Mouse (Mus musculus) heart, embryonic 13.5 days (tissue): ENCODE measurements around the gene Mapk8. TPM values are rescaled to one million over a fixed set of nuclear protein-coding genes. Genes with fewer than 3 reads are reported as not detected.

Source experiments
- ATAC-seq: fragments of 200-750 bp; cut with Nextera tagmentation; 2 replicates; pipeline ENCODE4 v1.8.0; 2017; ENCODE audit warnings: moderate TSS enrichment; ENCODE audit not compliant: insufficient number of reproducible peaks, low FRiP score, low TSS enrichment; ENCODE audit errors: extremely low read depth
- H3K27ac ChIP-seq: fragments of 300-500 bp; sonication (generic); replicated peaks from 2 replicates; pipeline ENCODE4 v1.5.1; 2015; ENCODE audit warnings: moderate library complexity, mild to moderate bottlenecking, inconsistent platforms
- H3K27me3 ChIP-seq: fragments of 300-500 bp; sonication (generic); replicated peaks from 2 replicates; pipeline ENCODE4 v1.6.1; 2015; ENCODE audit warnings: mild to moderate bottlenecking, inconsistent platforms
- H3K36me3 ChIP-seq: fragments of 300-500 bp; sonication (generic); 2 replicates; pipeline ENCODE4 v1.6.1; 2015; ENCODE audit warnings: mild to moderate bottlenecking, inconsistent platforms
- H3K4me1 ChIP-seq: fragments of 300-500 bp; sonication (generic); 2 replicates; pipeline ENCODE4 v1.6.1; 2015; ENCODE audit warnings: inconsistent platforms
- H3K4me2 ChIP-seq: fragments of 300-500 bp; sonication (generic); 2 replicates; pipeline ENCODE4 v1.6.1; 2015; ENCODE audit warnings: inconsistent platforms, mild to moderate bottlenecking, moderate library complexity
- H3K4me3 ChIP-seq: fragments of 300-500 bp; sonication (generic); 2 replicates; pipeline ENCODE4 v1.5.1; 2015; ENCODE audit warnings: moderate library complexity, mild to moderate bottlenecking, inconsistent platforms
- H3K9ac ChIP-seq: fragments of 300-500 bp; sonication (generic); 2 replicates; pipeline ENCODE4 v1.6.1; 2015; ENCODE audit warnings: inconsistent platforms, mild to moderate bottlenecking, moderate library complexity
- H3K9me3 ChIP-seq: fragments of 300-500 bp; sonication (generic); 2 replicates; pipeline ENCODE4 v1.6.1; 2016; ENCODE audit warnings: inconsistent platforms
- WGBS: fragments of 180-500 bp; shearing (Covaris S2); methylation state at CpG from one replicate; pipeline ENCODE4 v1.1.7; 2015; ENCODE audit warnings: mixed read lengths; 5-methylcytosine and 5-hydroxymethylcytosine counted together
- polyA plus RNA-seq: library from polyadenylated mRNA; unstranded; fragments of >200 nt; fragmentation: Nextera tagmentation; extraction: Ambion mirVana; gene quantifications from 2 replicates; pipeline ENCODE4 v1.2.1, GENCODE M21; 2015

The Mapk8 gene
- polyA plus RNA-seq = 11.1 and 12.0 TPM in 2 replicates

DNA sequence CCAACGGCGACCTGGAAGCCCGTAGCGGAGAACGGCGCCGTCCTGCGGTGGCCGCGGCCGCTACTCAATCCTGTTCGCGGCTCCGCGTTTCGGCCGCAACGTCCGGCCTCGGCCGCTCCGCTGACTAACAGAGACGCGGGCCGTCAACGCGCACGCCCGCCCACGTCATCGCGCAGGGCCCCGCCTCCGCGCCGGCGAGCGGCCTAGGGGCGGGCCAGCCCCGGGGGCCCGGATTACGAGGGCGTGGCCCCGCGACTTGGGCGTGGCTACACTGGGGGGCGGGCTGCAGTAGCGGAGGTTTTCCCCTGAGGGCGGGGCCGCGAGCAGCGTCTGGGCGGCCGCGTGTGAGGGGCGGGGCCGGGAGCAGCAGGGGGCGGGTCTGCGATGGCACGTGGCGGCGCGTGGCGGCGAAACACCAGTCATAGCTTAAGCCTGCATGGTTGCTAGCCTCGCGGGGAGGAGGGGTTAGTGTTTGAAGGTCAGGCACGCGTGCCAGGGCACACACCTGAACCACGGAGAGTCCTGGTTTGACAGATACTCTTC is at the start of gene Mapk8:
TSS of gene Mapk8 (minus strand) at position 132 of the 543 bp plus-strand sequence.
- Histone ChIP-seq H3K4me3 (peak within 1 kb of the TSS; percentile 78), H3K4me2 (peak within 1 kb of the TSS; percentile 76)
- WGBS = under 1% methylated on average over 69 of the region's 70 CpGs

DNA sequence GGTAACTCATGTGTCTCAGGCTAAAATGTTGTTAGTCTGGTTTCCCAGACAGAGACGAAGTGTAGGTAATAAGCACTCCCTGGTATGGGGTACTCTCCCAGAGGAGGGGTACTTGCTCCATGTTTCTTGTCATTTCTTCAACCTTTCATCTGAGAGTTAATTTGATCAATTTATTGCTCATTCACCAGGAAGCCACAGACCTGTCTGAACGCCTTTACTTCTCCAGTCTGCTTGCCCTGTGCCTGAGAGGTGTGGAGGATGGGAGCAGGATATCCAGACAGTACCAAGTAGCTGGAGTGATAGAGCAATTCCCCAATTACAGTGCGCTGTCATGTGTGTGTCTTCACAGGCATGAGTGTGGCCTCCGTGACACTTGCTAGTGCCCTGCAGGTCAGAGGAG is 48.3 kb upstream of the Mapk8 start:
- H3K4me3 ChIP-seq = no peak overlapping the region
- H3K9me3 ChIP-seq = no peaks in the 10 kb centered on the region
- H3K27ac ChIP-seq = no peak overlapping the region
- WGBS = 72% methylated on average over 4 of the region's 4 CpGs
- ATAC-seq = no peak
- H3K9ac ChIP-seq = no peak overlapping the region
- H3K4me2 ChIP-seq = no peak overlapping the region
- H3K4me1 ChIP-seq = peaks cover 22% of the 10 kb centered on the region
- H3K27me3 ChIP-seq = no peaks in the 10 kb centered on the region; the same call in 1 of the 2 replicates
- H3K36me3 ChIP-seq = no peaks in the 10 kb centered on the region

More for the DNA sequence above, at the start of gene Mapk8:
- no peaks in the 10 kb centered on the region for H3K36me3 ChIP-seq
- H3K9ac ChIP-seq = peak within 1 kb of the TSS; percentile 98
- peak within 1 kb of the TSS; percentile 94 for H3K27ac ChIP-seq
- H3K9me3 ChIP-seq = no peaks in the 10 kb centered on the region
- peaks cover 24% of the 10 kb centered on the region for H3K27me3 ChIP-seq
- peak; percentile 99 for ATAC-seq
- peaks cover 36% of the 10 kb centered on the region for H3K4me1 ChIP-seq

DNA sequence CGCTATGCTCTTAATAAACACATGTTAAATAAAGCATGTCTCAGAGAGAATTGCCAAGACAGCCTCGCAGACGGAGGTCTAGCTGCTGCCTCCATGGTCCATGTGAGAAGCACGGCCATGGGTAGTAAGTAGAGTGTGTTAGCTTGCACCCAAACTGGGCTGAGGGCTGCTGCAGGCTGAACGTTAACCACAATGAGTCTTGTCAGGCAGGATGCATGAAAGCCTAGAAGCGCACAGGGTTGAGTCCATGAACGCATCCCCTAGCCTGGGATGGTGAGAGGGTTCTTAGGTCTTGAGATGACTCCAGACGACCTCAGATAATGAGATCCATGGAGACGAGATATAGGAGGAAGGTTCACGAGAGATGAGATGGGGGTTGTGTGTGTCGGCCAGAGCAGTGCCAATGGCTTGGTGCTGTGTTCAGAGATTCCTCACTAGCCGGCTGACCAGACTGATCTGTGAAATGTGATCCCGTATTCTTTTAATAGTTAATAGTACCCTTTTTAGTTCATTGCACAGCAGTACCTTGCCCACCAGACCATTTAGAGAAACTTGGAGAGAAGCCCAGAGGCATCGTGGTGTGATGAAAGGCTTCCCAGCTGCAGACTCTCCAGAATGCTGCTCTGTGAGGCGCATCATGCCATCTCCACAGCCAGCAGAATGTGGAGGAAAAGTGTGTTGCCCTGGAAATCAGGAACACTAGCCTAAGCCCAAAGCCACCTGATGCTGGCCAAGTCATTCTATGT is 41.0 kb upstream of the Mapk8 start:
- H3K27me3 ChIP-seq = 0 out of 2 replicates have a peak, but pooled peaks cover 3% of the 10 kb centered on the region
- H3K4me2 ChIP-seq = peak overlapping the region; percentile 22
- peak overlapping the region; percentile 29 for H3K27ac ChIP-seq
- no peak for ATAC-seq
- no peak overlapping the region for H3K4me3 ChIP-seq
- no peak overlapping the region for H3K9ac ChIP-seq
- H3K9me3 ChIP-seq = no peaks in the 10 kb centered on the region
- 38% methylated on average over 15 of the region's 15 CpGs for WGBS
- no peaks in the 10 kb centered on the region for H3K36me3 ChIP-seq
- H3K4me1 ChIP-seq = peaks cover 19% of the 10 kb centered on the region

DNA sequence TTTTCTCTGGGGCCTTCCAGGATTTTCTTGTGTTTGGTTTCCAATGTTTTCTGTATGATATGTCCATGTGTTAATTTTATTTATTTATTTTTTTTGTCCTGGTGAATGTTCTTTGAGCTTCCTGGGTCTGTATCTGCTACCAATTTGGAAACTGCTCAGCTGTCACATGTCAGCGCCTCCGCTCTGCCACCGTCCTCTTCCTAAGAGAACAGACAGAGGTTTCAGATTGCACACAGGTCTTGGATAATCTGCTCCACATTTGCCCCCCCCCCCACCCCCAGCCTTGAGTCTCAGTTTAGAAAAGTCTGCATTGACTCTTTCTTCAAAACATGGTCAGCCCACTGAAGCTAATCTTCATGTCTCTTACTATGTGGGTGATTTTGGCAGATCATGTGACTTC is 35.0 kb upstream of the Mapk8 start:
- no peaks in the 10 kb centered on the region for H3K27me3 ChIP-seq
- ATAC-seq = no peak
- H3K4me1 ChIP-seq = no peaks in the 10 kb centered on the region
- H3K4me2 ChIP-seq = no peak overlapping the region
- H3K9me3 ChIP-seq = no peaks in the 10 kb centered on the region
- H3K4me3 ChIP-seq = no peak overlapping the region
- H3K27ac ChIP-seq = no peak overlapping the region
- H3K9ac ChIP-seq = no peak overlapping the region
- no peaks in the 10 kb centered on the region for H3K36me3 ChIP-seq
- 37% methylated on average over 3 of the region's 3 CpGs for WGBS

DNA sequence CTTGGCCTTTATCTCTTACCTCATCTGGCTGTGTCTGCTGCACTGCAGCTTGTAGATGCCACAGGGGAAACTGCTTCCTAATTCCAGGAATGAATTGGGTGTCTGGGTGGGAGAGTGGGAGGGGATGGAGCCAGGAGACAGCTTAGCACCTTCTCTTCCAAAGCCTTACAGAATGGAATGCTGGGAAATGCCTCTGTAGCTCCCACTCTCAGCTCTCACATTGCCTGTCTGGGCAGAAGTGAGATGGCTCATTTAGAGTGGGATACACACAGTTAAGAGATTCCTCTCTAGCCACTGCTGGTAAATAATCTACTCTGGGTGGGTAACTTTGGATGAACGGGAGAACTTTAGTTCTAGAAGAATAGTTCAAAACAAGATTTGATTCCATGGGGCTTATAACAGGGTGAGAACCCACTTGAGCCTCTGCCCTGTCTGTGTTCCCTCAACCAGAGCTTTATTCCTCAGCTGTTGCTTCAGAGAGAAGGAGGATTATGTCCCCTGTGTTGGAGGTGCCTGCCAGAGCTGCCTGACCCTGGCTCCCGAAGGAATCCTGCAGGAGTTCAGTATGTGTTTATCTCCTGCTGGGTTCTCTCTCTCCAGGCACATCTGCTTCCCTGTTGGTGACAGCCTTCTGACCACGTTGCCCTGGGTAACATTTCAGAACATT is 29.3 kb upstream of the Mapk8 start:
- Histone ChIP-seq H3K27me3 (no peaks in the 10 kb centered on the region), H3K9ac (peak overlapping the region; percentile 7; the same call in 1 of the 2 replicates), H3K27ac (no peak overlapping the region), H3K36me3 (no peaks in the 10 kb centered on the region), H3K4me1 (peaks cover 12% of the 10 kb centered on the region), H3K4me2 (no peak overlapping the region), H3K4me3 (no peak overlapping the region), H3K9me3 (no peaks in the 10 kb centered on the region)
- 3% methylated on average over 3 of the region's 3 CpGs for WGBS
- ATAC-seq = no peak

DNA sequence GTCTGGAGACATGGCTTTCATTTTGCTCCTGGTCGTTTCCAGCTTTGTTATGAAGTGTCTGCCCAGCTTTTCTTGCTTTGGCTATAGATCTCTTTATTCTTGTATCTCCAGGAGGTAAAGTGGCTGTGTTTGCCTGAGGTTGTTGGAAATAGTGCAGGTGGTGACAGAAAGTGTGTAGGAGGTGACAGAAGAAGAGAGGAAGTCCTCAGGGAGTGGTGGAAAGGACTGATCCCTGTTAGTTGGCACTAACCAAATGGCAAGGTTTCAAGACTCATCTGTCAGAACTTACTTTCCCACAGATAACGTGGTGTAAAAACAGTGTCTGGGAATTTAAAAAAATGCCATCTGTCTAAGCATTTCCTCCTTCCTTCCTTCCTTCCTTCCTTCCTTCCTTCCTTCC is 27.5 kb upstream of the Mapk8 start:
- H3K4me1 ChIP-seq = peaks cover 14% of the 10 kb centered on the region
- H3K4me3 ChIP-seq = no peak overlapping the region
- H3K9ac ChIP-seq = no peak overlapping the region
- no peak for ATAC-seq
- H3K9me3 ChIP-seq = no peaks in the 10 kb centered on the region
- H3K36me3 ChIP-seq = no peaks in the 10 kb centered on the region
- no peak overlapping the region for H3K4me2 ChIP-seq
- WGBS = 50% methylated on average over 2 of the region's 2 CpGs
- H3K27ac ChIP-seq = no peak overlapping the region
- no peaks in the 10 kb centered on the region for H3K27me3 ChIP-seq

DNA sequence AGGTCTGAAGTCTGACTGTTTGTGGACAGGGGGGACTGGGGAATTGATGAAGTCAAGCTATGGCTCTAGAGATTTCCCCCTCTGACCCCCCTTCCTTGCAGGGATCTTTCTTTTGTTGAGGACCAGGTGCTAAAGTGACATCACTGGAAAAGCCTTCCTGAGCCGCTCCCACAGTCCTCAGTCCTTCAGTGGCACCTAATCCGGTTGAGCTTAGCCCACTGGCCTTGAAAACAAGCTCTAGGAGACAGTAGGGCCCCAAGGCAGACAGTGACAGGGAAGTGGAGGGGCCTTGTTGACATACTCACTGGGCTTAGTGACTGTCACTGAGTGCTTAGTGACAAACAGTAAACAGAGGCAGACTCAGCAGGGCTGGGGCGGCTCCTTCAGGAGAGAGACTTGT is 24.4 kb upstream of the Mapk8 start, which contains the start of gene Frmpd2:
TSS of gene Frmpd2 (plus strand) at position 366 of the 400 bp plus-strand sequence.
- Histone ChIP-seq H3K27me3 (no peaks in the 10 kb centered on the region), H3K4me3 (no peak within 1 kb of the TSS), H3K9me3 (no peaks in the 10 kb centered on the region), H3K4me2 (no peak within 1 kb of the TSS), H3K9ac (no peak within 1 kb of the TSS), H3K27ac (no peak within 1 kb of the TSS), H3K4me1 (peaks cover 12% of the 10 kb centered on the region), H3K36me3 (no peaks in the 10 kb centered on the region)
- no peak for ATAC-seq
- 30% methylated on average over 3 of the region's 3 CpGs for WGBS

DNA sequence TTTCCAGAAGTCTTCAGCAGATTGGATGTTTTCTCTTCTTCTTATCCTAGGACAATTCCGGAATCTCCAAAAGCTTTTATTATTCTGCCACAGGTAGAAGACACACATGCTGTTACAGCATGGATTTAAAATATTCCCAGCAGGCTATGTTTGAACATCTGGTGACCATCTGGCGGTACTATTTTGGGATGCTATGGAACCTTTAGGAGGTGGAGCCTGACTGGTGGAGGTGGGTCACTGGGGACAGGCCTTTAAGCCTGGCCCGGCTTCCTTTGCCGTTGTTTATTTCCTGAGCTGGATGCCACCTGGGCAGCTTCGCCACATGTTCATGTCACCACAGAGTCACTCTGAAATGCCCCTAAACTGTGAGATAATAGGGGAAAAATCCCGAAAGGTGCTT is 20.8 kb upstream of the Mapk8 start:
- H3K4me1 ChIP-seq = peaks cover 5% of the 10 kb centered on the region
- H3K9me3 ChIP-seq = 0 out of 2 replicates have a peak, but pooled peaks cover 2% of the 10 kb centered on the region
- no peaks in the 10 kb centered on the region for H3K36me3 ChIP-seq
- H3K4me2 ChIP-seq = no peak overlapping the region
- no peak overlapping the region for H3K4me3 ChIP-seq
- ATAC-seq = no peak
- 71% methylated on average over 6 of the region's 6 CpGs for WGBS
- no peak overlapping the region for H3K27ac ChIP-seq
- H3K9ac ChIP-seq = no peak overlapping the region
- no peaks in the 10 kb centered on the region for H3K27me3 ChIP-seq

DNA sequence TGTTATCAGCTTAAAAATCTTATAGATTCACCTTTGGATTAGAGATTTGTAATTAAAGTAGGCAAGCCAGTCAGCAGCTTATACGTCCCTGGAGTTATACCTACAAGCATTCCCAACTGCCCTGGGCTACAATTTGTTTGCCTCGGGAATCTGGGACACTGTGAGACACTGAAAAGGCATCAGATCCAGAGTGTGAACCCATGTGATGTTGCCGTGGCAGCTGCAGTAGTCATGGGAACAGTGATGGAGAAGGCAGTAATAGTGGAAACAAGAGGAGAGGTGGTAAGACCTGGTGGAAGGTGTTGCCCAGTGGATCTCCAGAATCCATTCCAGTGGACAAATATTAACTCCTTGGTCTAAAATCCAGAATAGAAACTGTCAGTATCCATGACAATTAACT is 16.7 kb upstream of the Mapk8 start:
- H3K27me3 ChIP-seq = no peaks in the 10 kb centered on the region
- H3K4me3 ChIP-seq = no peak overlapping the region
- no peaks in the 10 kb centered on the region for H3K4me1 ChIP-seq
- H3K36me3 ChIP-seq = no peaks in the 10 kb centered on the region
- ATAC-seq = no peak
- H3K9ac ChIP-seq = no peak overlapping the region
- 64% methylated on average over 3 of the region's 3 CpGs for WGBS
- no peak overlapping the region for H3K4me2 ChIP-seq
- H3K27ac ChIP-seq = no peak overlapping the region
- 0 out of 2 replicates have a peak, but pooled peaks cover 2% of the 10 kb centered on the region for H3K9me3 ChIP-seq

DNA sequence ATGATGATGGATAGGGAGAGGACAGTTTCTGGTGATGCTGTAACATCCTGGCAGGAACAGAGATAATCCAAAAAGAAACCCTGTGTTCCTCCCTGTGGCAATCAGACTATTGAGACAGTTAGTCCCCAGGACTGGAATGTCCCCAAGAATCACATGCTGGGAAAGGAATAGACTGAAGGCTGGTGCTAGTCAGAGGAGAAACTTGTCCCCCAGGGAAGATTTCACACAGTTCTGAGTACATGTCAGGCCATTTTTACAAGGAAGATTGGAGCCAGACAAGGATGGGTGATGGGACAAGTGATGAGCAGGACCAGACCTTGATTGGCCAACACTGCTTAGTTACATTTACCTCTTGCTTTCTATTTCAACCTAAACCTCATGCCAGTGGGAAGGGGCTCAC is 3.4 kb upstream of the Mapk8 start:
- peaks cover 12% of the 10 kb centered on the region for H3K4me1 ChIP-seq
- H3K9ac ChIP-seq = no peak overlapping the region
- H3K9me3 ChIP-seq = no peaks in the 10 kb centered on the region
- no peak overlapping the region for H3K4me3 ChIP-seq
- H3K27me3 ChIP-seq = peaks cover 24% of the 10 kb centered on the region
- H3K27ac ChIP-seq = no peak overlapping the region
- H3K36me3 ChIP-seq = no peaks in the 10 kb centered on the region
- H3K4me2 ChIP-seq = no peak overlapping the region
- no peak for ATAC-seq

DNA sequence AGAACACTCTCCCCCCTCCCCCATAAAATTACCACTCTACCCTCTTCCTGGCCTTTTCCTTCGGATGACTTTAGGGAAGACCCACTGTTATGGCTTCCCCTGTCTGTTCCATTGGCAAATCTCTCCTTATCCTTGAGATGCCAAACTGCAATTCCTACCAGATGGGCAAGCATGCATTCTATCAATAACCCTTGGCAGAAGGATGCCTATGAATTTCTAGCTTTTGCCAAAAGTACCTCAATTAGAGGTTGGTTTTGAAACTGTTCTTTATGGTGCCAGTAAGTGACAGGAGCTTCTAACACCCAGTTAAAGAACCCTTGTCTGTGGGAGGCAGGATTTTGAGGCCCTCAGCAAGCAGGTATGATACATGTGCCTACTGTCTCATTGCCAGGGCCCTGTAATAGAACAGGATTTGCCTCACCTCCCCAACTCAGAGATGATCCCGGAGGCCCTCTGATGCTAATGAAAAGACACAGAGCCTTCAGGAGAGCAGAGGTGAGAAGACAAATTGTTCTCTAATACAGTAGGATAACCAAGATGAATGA is 2.4 kb upstream of the Mapk8 start:
- 71% methylated on average over 2 of the region's 2 CpGs for WGBS
- Histone ChIP-seq H3K27ac (no peak overlapping the region), H3K9me3 (no peaks in the 10 kb centered on the region), H3K4me1 (peaks cover 16% of the 10 kb centered on the region), H3K36me3 (no peaks in the 10 kb centered on the region), H3K4me2 (no peak overlapping the region), H3K4me3 (no peak overlapping the region), H3K27me3 (peaks cover 24% of the 10 kb centered on the region), H3K9ac (no peak overlapping the region)
- ATAC-seq = no peak
